In genomic region chr11:87126281-87126823, GRCm38 (mm10) we compare ENCODE assay signal across 8 mouse cellular contexts. TPM values are rescaled to one million over a fixed set of nuclear protein-coding genes. Genes with fewer than 3 reads are reported as not detected.
DNase-seq lines count a peak whose midpoint lies in the region; ATAC-seq and TF ChIP-seq lines count a peak whose summit lies in the region.

No protein-coding gene starts in this region.

- peak overlapping the region; percentile 32; the same call in 1 of the 2 replicates for H3K9ac ChIP-seq in liver, adult 2 months (ENCODE audit: low read depth, low read length)
- H3K9ac ChIP-seq in hindbrain, embryonic 16.5 days (ENCODE audit: low read depth, low read length), result peak overlapping the region; percentile 91
- H3K9ac ChIP-seq in neural tube, embryonic 12.5 days, result peak overlapping the region; percentile 83; the same call in 1 of the 2 replicates

- peak overlapping the region; percentile 74 for H3K4me2 ChIP-seq in hindbrain, embryonic 16.5 days (ENCODE audit: low read length)
- H3K4me2 ChIP-seq in neural tube, embryonic 12.5 days (replicated peaks), result peak overlapping the region; percentile 72

- H3K27ac ChIP-seq in liver, adult 2 months (replicated peaks; ENCODE audit: insufficient read depth, low read depth, low read length), result 0 out of 2 replicates have a peak overlapping the region, but pooled peaks have one; percentile 4
- H3K27ac ChIP-seq in hindbrain, embryonic 16.5 days (ENCODE audit: low read depth, low read length), result peak overlapping the region; percentile 94
- H3K27ac ChIP-seq in neural tube, embryonic 12.5 days, result peak overlapping the region; percentile 82

- no peak for TF ChIP-seq CTCF in liver, adult 2 months (IDR thresholded peaks at IDR 0.05; ENCODE audit: low read depth, low read length)

- no peaks in the 10 kb centered on the region for H3K36me3 ChIP-seq in liver, adult 2 months (ENCODE audit: control insufficient read depth, insufficient read depth, low read length)
- H3K36me3 ChIP-seq in hindbrain, embryonic 16.5 days (ENCODE audit: control insufficient read depth, insufficient read depth, low read length), result peaks cover 12% of the 10 kb centered on the region
- H3K36me3 ChIP-seq in neural tube, embryonic 12.5 days, result peaks cover 30% of the 10 kb centered on the region

- peaks cover 2% of the 10 kb centered on the region; the same call in 1 of the 2 replicates for H3K4me1 ChIP-seq in liver, adult 2 months (ENCODE audit: control insufficient read depth, insufficient read depth, low read length)
- H3K4me1 ChIP-seq in hindbrain, embryonic 16.5 days (ENCODE audit: control insufficient read depth, insufficient read depth, low read depth, low read length), result peaks cover 14% of the 10 kb centered on the region
- peaks cover 11% of the 10 kb centered on the region for H3K4me1 ChIP-seq in neural tube, embryonic 12.5 days

- DNase-seq in liver, adult 2 months (ENCODE audit: extremely low read depth, low read depth, low spot score), result no peak
- DNase-seq in liver, result no peak
- DNase-seq in embryo, embryonic 9.5 days (ENCODE audit: extremely low spot score), result peak; percentile 57
- no peak for DNase-seq in adrenal gland, postnatal 25 days
- no peak for DNase-seq in spleen, postnatal 10 days (ENCODE audit: low spot score in 2 of 2)
- no peak for DNase-seq in cerebellum, adult 18-20 months

- no peaks in the 10 kb centered on the region; the same call in 1 of the 2 replicates for H3K79me2 ChIP-seq in liver, adult 2 months (ENCODE audit: control insufficient read depth, insufficient read depth, low read length)

- 8% methylated on average over 12 of the region's 12 CpGs for WGBS in liver, adult 2 months
- 2% methylated on average over 12 of the region's 12 CpGs for WGBS in hindbrain, embryonic 16.5 days
- WGBS in neural tube, embryonic 12.5 days, result 1% methylated on average over 12 of the region's 12 CpGs

- TF ChIP-seq POLR2A in liver, adult 2 months (IDR thresholded peaks at IDR 0.05; ENCODE audit: extremely low read depth, insufficient read depth, low read length), result no peak

- no peaks in the 10 kb centered on the region for H3K9me3 ChIP-seq in hindbrain, embryonic 16.5 days (ENCODE audit: control insufficient read depth, low read length)
- H3K9me3 ChIP-seq in neural tube, embryonic 12.5 days, result no peaks in the 10 kb centered on the region

- H3K27me3 ChIP-seq in liver, adult 2 months (ENCODE audit: control insufficient read depth, insufficient read depth, low read length), result no peaks in the 10 kb centered on the region
- H3K27me3 ChIP-seq in hindbrain, embryonic 16.5 days (replicated peaks; ENCODE audit: control insufficient read depth, insufficient read depth, low read length), result no peaks in the 10 kb centered on the region
- H3K27me3 ChIP-seq in neural tube, embryonic 12.5 days (replicated peaks), result no peaks in the 10 kb centered on the region

- peak overlapping the region; percentile 40 for H3K4me3 ChIP-seq in liver, adult 2 months (ENCODE audit: insufficient read depth, low read depth, low read length)
- peak overlapping the region; percentile 96 for H3K4me3 ChIP-seq in hindbrain, embryonic 16.5 days (ENCODE audit: low read length)
- H3K4me3 ChIP-seq in neural tube, embryonic 12.5 days, result peak overlapping the region; percentile 93

- ATAC-seq in hindbrain, embryonic 16.5 days, result no peak
- ATAC-seq in neural tube, embryonic 12.5 days (ENCODE audit: low FRiP score, low read depth), result no peak

RNA-seq across cellular contexts. Expression of gene Trim37, which starts 0.5 kb away (rescaled TPM):
- 6.3 and 7.6 TPM in 2 replicates for total RNA-seq in liver, adult 2 months (2014; rRNA removed)
- 1.2 and 1.9 TPM in 2 replicates for polyA plus RNA-seq in liver, adult 2 months (2012; rRNA removed)
- polyA plus RNA-seq in hindbrain, embryonic 16.5 days (2015; fragmentation: Nextera tagmentation; extraction: Ambion mirVana), result 81.1 and 90.4 TPM in 2 replicates
- 79.1 and 82.8 TPM in 2 replicates for polyA plus RNA-seq in neural tube, embryonic 12.5 days (2016; fragmentation: Nextera tagmentation; extraction: Ambion mirVana)
- 14.6 and 22.0 TPM in 2 replicates for total RNA-seq in adrenal gland, postnatal 25 days (2021)

RNA-seq across cellular contexts. Expression of gene Ska2, which starts 17.3 kb away (rescaled TPM):
- total RNA-seq in liver, adult 2 months (2014; rRNA removed), result 1.4 and 1.9 TPM in 2 replicates
- 0.31 and 0.56 TPM in 2 replicates for polyA plus RNA-seq in liver, adult 2 months (2012; rRNA removed)
- polyA plus RNA-seq in hindbrain, embryonic 16.5 days (2015; fragmentation: Nextera tagmentation; extraction: Ambion mirVana), result 35.0 and 38.8 TPM in 2 replicates
- polyA plus RNA-seq in neural tube, embryonic 12.5 days (2016; fragmentation: Nextera tagmentation; extraction: Ambion mirVana), result 74.1 and 75.9 TPM in 2 replicates
- 8.3 and 8.6 TPM in 2 replicates for total RNA-seq in adrenal gland, postnatal 25 days (2021)

RNA-seq across cellular contexts. Expression of gene Prr11, which starts 17.8 kb away (rescaled TPM):
- 0.13 TPM in 1 of 2 replicates, not detected in the other for total RNA-seq in liver, adult 2 months (2014; rRNA removed)
- 0.04 and 0.06 TPM in 2 replicates for polyA plus RNA-seq in liver, adult 2 months (2012; rRNA removed)
- polyA plus RNA-seq in hindbrain, embryonic 16.5 days (2015; fragmentation: Nextera tagmentation; extraction: Ambion mirVana), result 1.8 and 2.9 TPM in 2 replicates
- polyA plus RNA-seq in neural tube, embryonic 12.5 days (2016; fragmentation: Nextera tagmentation; extraction: Ambion mirVana), result 6.8 and 8.5 TPM in 2 replicates
- total RNA-seq in adrenal gland, postnatal 25 days (2021), result 2.5 and 3.4 TPM in 2 replicates

RNA-seq across cellular contexts. Expression of gene Smg8, which starts 39.8 kb away (rescaled TPM):
- total RNA-seq in liver, adult 2 months (2014; rRNA removed), result 3.8 and 5.1 TPM in 2 replicates
- 3.3 and 4.5 TPM in 2 replicates for polyA plus RNA-seq in liver, adult 2 months (2012; rRNA removed)
- 20.7 and 22.7 TPM in 2 replicates for polyA plus RNA-seq in hindbrain, embryonic 16.5 days (2015; fragmentation: Nextera tagmentation; extraction: Ambion mirVana)
- polyA plus RNA-seq in neural tube, embryonic 12.5 days (2016; fragmentation: Nextera tagmentation; extraction: Ambion mirVana), result 23.9 and 27.0 TPM in 2 replicates
- 16.2 and 19.6 TPM in 2 replicates for total RNA-seq in adrenal gland, postnatal 25 days (2021)

RNA-seq across cellular contexts. Expression of gene Gdpd1, which starts 52.5 kb away (rescaled TPM):
- total RNA-seq in liver, adult 2 months (2014; rRNA removed), result 0.92 and 1.1 TPM in 2 replicates
- 0.17 and 0.48 TPM in 2 replicates for polyA plus RNA-seq in liver, adult 2 months (2012; rRNA removed)
- 165 and 167 TPM in 2 replicates for polyA plus RNA-seq in hindbrain, embryonic 16.5 days (2015; fragmentation: Nextera tagmentation; extraction: Ambion mirVana)
- polyA plus RNA-seq in neural tube, embryonic 12.5 days (2016; fragmentation: Nextera tagmentation; extraction: Ambion mirVana), result 148 and 158 TPM in 2 replicates
- 4.3 and 4.8 TPM in 2 replicates for total RNA-seq in adrenal gland, postnatal 25 days (2021)

Comparison
In these comparisons a context has a peak if more than half of its experiments do, and no peak if none do; other contexts are left out.
1. H3K27ac ChIP-seq: peak in every context shown above with its lines; median percentile 94 in hindbrain, embryonic 16.5 days; 82 in neural tube, embryonic 12.5 days; 4 in liver, adult 2 months.
2. H3K4me3 ChIP-seq: peak in every context shown above with its lines; median percentile 96 in hindbrain, embryonic 16.5 days; 93 in neural tube, embryonic 12.5 days; 40 in liver, adult 2 months.
3. H3K9ac ChIP-seq: peak in every context shown above with its lines; median percentile 91 in hindbrain, embryonic 16.5 days; 83 in neural tube, embryonic 12.5 days; 32 in liver, adult 2 months.
4. RNA of gene Trim37, which starts 0.5 kb away (polyA plus RNA-seq): 79.1 to 82.8 TPM in neural tube, embryonic 12.5 days and 81.1 to 90.4 TPM in hindbrain, embryonic 16.5 days; 1.2 to 1.9 TPM in liver, adult 2 months; every median in the first group is over 10 times any median in the second.
5. RNA of gene Ska2, which starts 17.3 kb away (polyA plus RNA-seq): 74.1 to 75.9 TPM in neural tube, embryonic 12.5 days and 35.0 to 38.8 TPM in hindbrain, embryonic 16.5 days; 0.31 to 0.56 TPM in liver, adult 2 months; every median in the first group is over 10 times any median in the second.